Mouse (Mus musculus) left cerebral cortex, adult 6 months (tissue): Measurements from ENCODE around the gene Clic1. TPM values are rescaled to one million over a fixed set of nuclear protein-coding genes. Genes with fewer than 3 reads are reported as not detected.

ENCODE experiments used
- long read RNA-seq, 2 experiments: library from polyadenylated mRNA; unstranded; transcript quantifications; one replicate each; pipeline ENCODE4 v2.0.0; 2019 to 2020
- polyA plus RNA-seq: library from polyadenylated mRNA; unstranded; fragments of <200 nt; fragmentation: Nextera tagmentation; gene quantifications from 2 replicates; pipeline ENCODE4 v1.2.3, GENCODE M21; 2021

Clic1 gene
- polyA plus RNA-seq: 22.7 and 26.4 TPM in 2 replicates
- long read RNA-seq, experiment 1, transcript Clic1-201 (6 exons, 1,466 nt): major isoform, 31 of 34 reads
- long read RNA-seq, experiment 1, partial matches to known transcripts: 0 of 34 reads
- long read RNA-seq, experiment 1, other reads (novel, unspliced or antisense): 3 of 34 reads
- long read RNA-seq, experiment 2, transcript Clic1-201 (6 exons, 1,466 nt): major isoform, 34 of 38 reads
- long read RNA-seq, experiment 2, partial matches to known transcripts: 2 of 38 reads
- long read RNA-seq, experiment 2, other reads (novel, unspliced or antisense): 2 of 38 reads

GRCm38 (mm10) chr17:35049561-35050016 is at the start of gene Clic1:
Gene Clic1 (plus strand): TSS chr17:35049966.

GRCm38 (mm10) chr17:35000717-35001451 is 48.9 kb upstream of the Clic1 start, which contains the start of gene Vars:
Gene Vars (plus strand): TSS chr17:35000987.

DNA sequence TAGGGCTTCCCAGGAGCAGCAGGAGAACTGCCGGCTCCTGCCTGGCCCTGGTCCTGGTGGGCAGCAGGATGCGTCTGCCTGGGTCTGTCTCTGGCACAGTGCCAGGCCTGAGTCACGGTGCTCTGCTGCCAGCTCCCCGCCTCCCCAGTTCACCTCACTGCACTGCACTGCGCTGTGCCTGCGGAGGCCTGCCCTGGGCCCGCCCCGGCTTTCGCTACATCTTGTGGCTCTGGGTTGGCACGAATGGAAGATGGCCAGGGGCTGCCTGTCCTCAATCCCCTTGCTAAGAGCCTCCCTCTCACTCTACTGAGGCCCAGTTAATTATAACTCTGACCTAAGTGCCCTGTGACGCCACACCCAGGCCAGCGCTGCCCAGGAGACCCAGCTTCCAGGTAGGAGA is 33.4 kb upstream of the Clic1 start, which contains the start of gene Vwa7:
TSS of gene Vwa7 (plus strand) at position 204 of the 400 bp plus-strand sequence.

GRCm38 (mm10) chr17:35027277-35028068 is 22.3 kb upstream of the Clic1 start, which contains the start of gene Sapcd1:
Gene Sapcd1 (minus strand): TSS chr17:35028016.

GRCm38 (mm10) chr17:35046681-35047455 is 2.9 kb upstream of the Clic1 start, which contains the start of gene Msh5:
Gene Msh5 (minus strand): TSS chr17:35046745.

DNA sequence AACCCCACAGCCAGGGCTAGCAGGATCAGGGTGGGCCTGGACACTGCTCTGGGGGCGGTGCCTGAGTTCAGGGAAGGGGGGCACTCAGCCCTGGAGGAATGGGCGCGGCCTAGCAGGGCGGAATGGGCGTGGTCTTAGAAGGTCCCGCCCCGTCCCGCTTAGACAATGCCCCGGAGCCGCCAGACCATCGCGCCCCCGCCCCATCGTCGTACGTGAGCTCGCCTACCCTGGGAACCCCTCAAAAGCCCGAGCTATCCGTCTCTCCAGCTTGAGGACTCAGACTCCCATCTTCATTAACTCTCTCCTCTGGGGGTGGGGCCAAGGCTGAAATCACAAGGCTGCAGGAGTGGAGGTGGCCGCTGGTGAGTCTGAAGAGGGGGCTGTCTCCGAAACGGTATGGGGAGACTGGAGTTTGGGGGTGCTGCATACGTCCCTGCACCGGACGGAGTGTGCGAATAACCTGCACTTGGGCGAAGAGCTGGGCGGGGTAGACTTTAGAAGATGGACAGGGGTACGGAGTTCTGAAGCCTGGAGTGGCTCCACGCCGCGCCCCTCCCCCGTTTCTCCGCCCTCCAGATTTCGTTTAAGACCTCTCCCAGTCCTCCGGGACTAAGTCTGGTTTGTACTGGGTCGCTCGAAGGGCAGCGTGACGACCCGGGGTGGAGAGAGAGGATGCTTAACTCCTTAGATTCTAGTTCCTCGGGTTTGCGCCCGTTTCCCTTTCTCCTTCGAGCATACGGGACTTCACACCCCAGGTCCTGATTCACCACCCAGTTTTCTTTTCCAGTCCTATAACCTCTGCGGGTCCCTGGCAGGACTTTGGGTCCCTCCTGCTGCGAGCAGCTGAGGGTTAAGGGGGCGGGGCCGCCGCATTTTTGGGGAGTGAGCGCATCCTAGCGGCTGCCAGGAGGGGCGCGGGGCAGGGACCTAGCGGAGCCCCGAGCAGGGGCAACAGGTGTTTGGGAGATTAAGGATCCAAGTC is 9.4 kb downstream of the Clic1 start, which contains the start of gene Ddah2:
TSS of gene Ddah2 (plus strand) at position 125 of the 982 bp plus-strand sequence.

GRCm38 (mm10) chr17:35064951-35065947 is 15.5 kb downstream of the Clic1 start, which contains the start of gene Ly6g6c:
Gene Ly6g6c (plus strand): TSS chr17:35065388.

DNA sequence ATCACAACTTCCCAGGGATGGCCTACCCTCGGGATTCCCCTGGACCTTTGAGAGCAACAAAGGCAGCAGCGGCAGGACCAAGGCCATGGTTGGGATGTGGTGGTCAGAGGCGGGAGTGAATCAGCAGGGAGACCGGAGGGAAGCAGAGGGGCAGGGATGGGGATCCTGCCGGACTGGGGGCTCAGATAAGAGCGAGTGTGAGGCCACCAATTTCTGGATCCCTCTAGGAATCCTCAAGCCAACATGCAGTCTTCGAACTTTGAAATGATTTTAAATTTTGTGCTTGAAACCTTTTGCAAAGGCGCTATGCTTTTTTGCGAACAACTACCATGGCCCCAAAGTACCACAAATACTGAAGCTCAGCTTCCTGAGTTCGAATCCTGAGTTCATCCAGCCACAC is 16.3 kb downstream of the Clic1 start, which contains the start of gene Mpig6b:
TSS of gene Mpig6b (minus strand) at position 101 of the 400 bp plus-strand sequence.

GRCm38 (mm10) chr17:35076507-35077176 is 26.9 kb downstream of the Clic1 start, which contains the start of gene Ly6g6e:
Gene Ly6g6e (plus strand): TSS chr17:35076902.

GRCm38 (mm10) chr17:35077786-35078233 is 28.0 kb downstream of the Clic1 start, which contains the start of gene Ly6g6d:
Gene Ly6g6d (minus strand): TSS chr17:35078065.

DNA sequence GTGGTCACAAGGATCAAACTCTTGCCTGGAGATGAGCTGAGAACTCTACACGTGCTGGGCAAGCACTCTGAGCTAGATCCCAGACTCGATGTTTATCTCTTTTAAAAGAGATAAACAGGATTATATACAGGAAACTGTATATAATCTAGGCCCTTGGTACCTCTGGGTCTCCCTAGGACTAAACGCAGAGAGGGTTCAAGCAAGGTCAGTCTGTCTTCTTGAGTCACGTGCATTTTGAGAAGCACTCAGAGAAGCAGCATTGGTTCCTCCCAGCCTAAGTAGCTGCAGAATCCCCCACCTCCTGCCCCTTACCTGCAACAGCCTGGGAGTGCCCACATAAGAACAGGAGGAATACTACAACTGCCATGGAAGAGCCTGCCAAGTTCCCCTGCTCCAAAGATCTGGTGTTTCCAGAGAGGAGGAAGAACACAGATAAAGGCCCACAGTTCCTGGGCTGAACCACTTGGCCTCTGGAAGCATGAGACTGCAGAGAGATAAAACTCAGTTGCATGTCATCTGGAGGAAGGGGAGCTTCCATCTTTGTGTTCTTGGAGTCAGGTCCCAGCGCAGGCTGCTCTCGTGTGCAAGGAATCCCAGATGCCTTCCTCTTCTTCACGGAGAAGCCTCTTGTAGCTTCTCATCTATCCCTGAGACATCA is 35.6 kb downstream of the Clic1 start, which contains the start of gene Ly6g6f:
TSS of gene Ly6g6f (minus strand) at position 403 of the 658 bp plus-strand sequence.

DNA sequence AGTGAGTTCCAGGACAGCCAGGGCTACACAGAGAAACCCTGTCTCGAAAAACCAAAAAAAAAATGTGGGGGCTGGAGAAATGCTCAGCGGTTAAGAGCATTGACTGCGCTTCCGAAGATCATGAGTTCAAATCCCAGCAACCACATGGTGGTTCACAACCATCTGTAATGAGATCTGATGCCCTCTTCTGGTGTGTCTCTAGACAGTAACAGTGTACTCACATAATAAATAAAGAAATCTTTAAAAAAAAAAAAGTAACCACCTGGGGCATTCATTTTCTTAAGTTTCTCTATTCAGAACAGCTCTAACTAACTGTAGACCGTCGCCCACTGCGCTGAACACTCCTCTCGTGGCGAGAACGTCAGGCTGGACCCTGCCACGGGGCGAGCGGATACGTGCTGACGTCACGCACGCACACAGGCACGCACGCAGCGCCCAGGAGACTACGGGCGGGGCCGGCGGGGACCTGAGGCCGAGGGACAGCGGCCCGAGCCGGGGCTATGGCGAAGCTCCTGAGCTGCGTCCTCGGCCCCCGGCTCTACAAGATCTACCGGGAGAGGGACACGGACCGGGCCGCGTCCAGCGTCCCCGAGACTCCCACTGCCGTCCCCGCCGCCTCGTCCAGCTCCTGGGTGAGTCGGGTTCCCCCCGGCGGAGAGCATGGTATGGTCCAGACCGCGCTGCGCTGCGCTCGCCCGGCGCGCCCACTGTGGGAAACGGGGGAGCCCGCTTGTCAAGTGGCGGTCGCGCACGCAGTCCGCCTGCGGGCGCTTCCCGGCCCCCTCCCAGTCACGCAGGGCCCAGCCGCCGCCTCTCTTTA is 39.3 kb downstream of the Clic1 start, which contains the start of gene Abhd16a:
TSS of gene Abhd16a (plus strand) at position 439 of the 820 bp plus-strand sequence.

GRCm38 (mm10) chr17:35108097-35108496 is 58.3 kb downstream of the Clic1 start, which contains the start of gene Ly6g5c:
Gene Ly6g5c (plus strand): TSS chr17:35108279.

